Mouse (Mus musculus) MEL (cell line): ENCODE measurements around the gene Lgals7. TPM values are rescaled to one million over a fixed set of nuclear protein-coding genes. Genes with fewer than 3 reads are reported as not detected.

Experiments used
- DNase-seq: peaks from one replicate; pipeline ENCODE4 v3.0.0; 2011; ENCODE audit warnings: low read depth, low spot score
- H3K27ac ChIP-seq: 2 replicates; pipeline ENCODE4 v1.5.1; 2012; ENCODE audit warnings: low read depth, mild to moderate bottlenecking, control low read depth, low read length, moderate library complexity; ENCODE audit not compliant: control insufficient read depth
- H3K27me3 ChIP-seq, 2 experiments: fragments of 150-350 bp in 1 of 2; sonication (generic) in 1 of 2; 2 replicates each; pipeline ENCODE4 v1.6.1; 2012; ENCODE audit warnings: low read length in 2 of 2, mild to moderate bottlenecking in 2 of 2, improper control_type of control experiment in 1 of 2, moderate library complexity in 1 of 2; ENCODE audit not compliant: insufficient read depth in 2 of 2, control insufficient read depth in 1 of 2
- H3K36me3 ChIP-seq, 2 experiments: 2 replicates each; pipeline ENCODE4 v1.6.1; 2012 to 2014; ENCODE audit warnings: low read length in 2 of 2, improper control_type of control experiment in 1 of 2, inconsistent platforms in 1 of 2, mild to moderate bottlenecking in 1 of 2; ENCODE audit not compliant: insufficient read depth in 2 of 2, control insufficient read depth in 1 of 2
- H3K4me1 ChIP-seq, 2 experiments: fragments of 150-350 bp in 1 of 2; sonication (generic) in 1 of 2; 2 replicates each; pipeline ENCODE4 v1.6.1; 2012; ENCODE audit warnings: low read length in 2 of 2, improper control_type of control experiment in 1 of 2, mild to moderate bottlenecking in 1 of 2; ENCODE audit not compliant: insufficient read depth in 2 of 2, control insufficient read depth in 1 of 2
- H3K4me3 ChIP-seq, 2 experiments: fragments of 150-350 bp in 1 of 2; sonication (generic) in 1 of 2; 2 replicates each; pipeline ENCODE4 v1.5.1; 2012; ENCODE audit warnings: low read depth in 2 of 2, low read length in 2 of 2, mild to moderate bottlenecking in 2 of 2, moderate library complexity in 2 of 2, control low read depth in 1 of 2, improper control_type of control experiment in 1 of 2; ENCODE audit not compliant: control insufficient read depth in 1 of 2, insufficient read depth in 1 of 2
- H3K79me2 ChIP-seq: 2 replicates; pipeline ENCODE4 v1.6.1; 2012; ENCODE audit warnings: mild to moderate bottlenecking, low read length, moderate library complexity; ENCODE audit not compliant: control insufficient read depth, poor library complexity, insufficient read depth
- H3K9ac ChIP-seq: 2 replicates; pipeline ENCODE4 v1.6.1; 2012; ENCODE audit warnings: low read depth, mild to moderate bottlenecking, control low read depth, low read length, moderate library complexity; ENCODE audit not compliant: control insufficient read depth, poor library complexity, severe bottlenecking
- H3K9me3 ChIP-seq: fragments of 150-350 bp; sonication (generic); replicated peaks from 2 replicates; pipeline ENCODE4 v1.6.1; 2012; ENCODE audit warnings: mild to moderate bottlenecking, low read length, improper control_type of control experiment, moderate library complexity; ENCODE audit not compliant: insufficient read depth
- BHLHE40 ChIP-seq: IDR thresholded peaks from 2 replicates; pipeline ENCODE4 v1.6.1; 2012; ENCODE audit warnings: low read depth, mild to moderate bottlenecking, inconsistent platforms, low read length, improper control_type of control experiment, borderline replicate concordance
- CTCF ChIP-seq, 3 experiments: IDR thresholded peaks in 2 of 3; conservative IDR thresholded peaks in 1 of 3; 2 replicates each; pipeline ENCODE4 v1.5.1; 2011 to 2012; ENCODE audit warnings: low read length in 3 of 3, low read depth in 2 of 3, mild to moderate bottlenecking in 2 of 3, improper control_type of control experiment in 1 of 3, inconsistent platforms in 1 of 3, mixed read lengths in 1 of 3, moderate library complexity in 1 of 3; ENCODE audit not compliant: control insufficient read depth in 1 of 3, insufficient read depth in 1 of 3, poor library complexity in 1 of 3, severe bottlenecking in 1 of 3
- ELF1 ChIP-seq: IDR thresholded peaks from 2 replicates; pipeline ENCODE4 v1.6.1; 2014; ENCODE audit warnings: low read depth, mild to moderate bottlenecking, inconsistent platforms, low read length, improper control_type of control experiment, moderate library complexity
- EP300 ChIP-seq, 2 experiments: IDR thresholded peaks; 2 replicates each; pipeline ENCODE4 v1.6.1; 2011; ENCODE audit warnings: improper control_type of control experiment in 2 of 2, low read length in 2 of 2, low read depth in 1 of 2, mild to moderate bottlenecking in 1 of 2
- ETS1 ChIP-seq: IDR thresholded peaks from 2 replicates; pipeline ENCODE4 v1.6.1; 2012; ENCODE audit warnings: low read depth, mild to moderate bottlenecking, inconsistent platforms, low read length, improper control_type of control experiment, moderate library complexity
- GABPA ChIP-seq: IDR thresholded peaks from 2 replicates; pipeline ENCODE4 v1.6.1; 2012; ENCODE audit warnings: low read depth, mild to moderate bottlenecking, inconsistent platforms, low read length, improper control_type of control experiment, moderate library complexity
- GATA1 ChIP-seq: IDR thresholded peaks from 2 replicates; pipeline ENCODE4 v1.6.1; 2011; ENCODE audit warnings: low read depth, low read length, improper control_type of control experiment
- HCFC1 ChIP-seq: IDR thresholded peaks from 2 replicates; pipeline ENCODE4 v1.6.1; 2012; ENCODE audit warnings: low read depth, mild to moderate bottlenecking, inconsistent platforms, low read length, improper control_type of control experiment, moderate library complexity
- KAT2A ChIP-seq: conservative IDR thresholded peaks from 2 replicates; pipeline ENCODE4 v1.6.1; 2012; ENCODE audit warnings: low read depth, low read length, improper control_type of control experiment, inconsistent platforms
- MAFK ChIP-seq: IDR thresholded peaks from 2 replicates; pipeline ENCODE4 v1.6.1; 2011; ENCODE audit warnings: low read depth, mild to moderate bottlenecking, low read length, improper control_type of control experiment, borderline replicate concordance
- MAX ChIP-seq: IDR thresholded peaks from 2 replicates; pipeline ENCODE4 v1.6.1; 2011; ENCODE audit warnings: low read length, improper control_type of control experiment
- MEF2A ChIP-seq: IDR thresholded peaks from 2 replicates; pipeline ENCODE4 v1.6.1; 2014; ENCODE audit warnings: low read depth, mild to moderate bottlenecking, inconsistent platforms, low read length, improper control_type of control experiment; ENCODE audit not compliant: poor library complexity, insufficient replicate concordance, severe bottlenecking; ENCODE audit errors: extremely low read depth
- MXI1 ChIP-seq: IDR thresholded peaks from 2 replicates; pipeline ENCODE4 v1.6.1; 2011; ENCODE audit warnings: mild to moderate bottlenecking, low read depth, low read length, improper control_type of control experiment
- MYB ChIP-seq: IDR thresholded peaks from 2 replicates; pipeline ENCODE4 v1.6.1; 2011; ENCODE audit warnings: mild to moderate bottlenecking, low read depth, low read length, improper control_type of control experiment
- NELFE ChIP-seq: IDR thresholded peaks from 2 replicates; pipeline ENCODE4 v1.6.1; 2011; ENCODE audit warnings: low read depth, low read length, improper control_type of control experiment
- RAD21 ChIP-seq: IDR thresholded peaks from 2 replicates; pipeline ENCODE4 v1.6.1; 2011; ENCODE audit warnings: mild to moderate bottlenecking, low read depth, low read length, improper control_type of control experiment
- RCOR1 ChIP-seq: IDR thresholded peaks from 2 replicates; pipeline ENCODE4 v1.6.1; 2012; ENCODE audit warnings: low read depth, mild to moderate bottlenecking, inconsistent platforms, low read length, improper control_type of control experiment
- SIN3A ChIP-seq: IDR thresholded peaks from 2 replicates; pipeline ENCODE4 v1.6.1; 2012; ENCODE audit warnings: low read length, improper control_type of control experiment, inconsistent platforms
- SMC3 ChIP-seq: IDR thresholded peaks from 2 replicates; pipeline ENCODE4 v1.6.1; 2011; ENCODE audit warnings: low read depth, low read length, improper control_type of control experiment
- TBP ChIP-seq: IDR thresholded peaks from 2 replicates; pipeline ENCODE4 v1.8.0; 2011; ENCODE audit warnings: low read depth, low read length, improper control_type of control experiment
- UBTF ChIP-seq: IDR thresholded peaks from 2 replicates; pipeline ENCODE4 v1.6.1; 2012; ENCODE audit warnings: low read depth, mild to moderate bottlenecking, inconsistent platforms, low read length, improper control_type of control experiment, moderate library complexity, borderline replicate concordance; ENCODE audit not compliant: insufficient read depth
- USF2 ChIP-seq, 2 experiments: IDR thresholded peaks; 2 replicates each; pipeline ENCODE4 v1.6.1; 2011 to 2012; ENCODE audit warnings: improper control_type of control experiment in 2 of 2, low read length in 2 of 2, borderline replicate concordance in 1 of 2, inconsistent platforms in 1 of 2, low read depth in 1 of 2, mild to moderate bottlenecking in 1 of 2; ENCODE audit not compliant: insufficient read depth in 1 of 2
- ZC3H11A ChIP-seq: IDR thresholded peaks from 2 replicates; pipeline ENCODE4 v1.6.1; 2012; ENCODE audit warnings: low read depth, mild to moderate bottlenecking, inconsistent platforms, low read length, improper control_type of control experiment
- ZKSCAN1 ChIP-seq: IDR thresholded peaks from 2 replicates; pipeline ENCODE4 v1.6.1; 2012; ENCODE audit warnings: low read depth, mild to moderate bottlenecking, inconsistent platforms, low read length, improper control_type of control experiment, moderate library complexity
- ZMIZ1 ChIP-seq: IDR thresholded peaks from 2 replicates; pipeline ENCODE4 v1.6.1; 2012; ENCODE audit warnings: low read depth, mild to moderate bottlenecking, inconsistent platforms, low read length, improper control_type of control experiment, moderate library complexity
- ZNF384 ChIP-seq: IDR thresholded peaks from 2 replicates; pipeline ENCODE4 v1.6.1; 2012; ENCODE audit warnings: low read depth, mild to moderate bottlenecking, inconsistent platforms, low read length, improper control_type of control experiment
- polyA plus RNA-seq, 2 experiments: library from polyadenylated mRNA; stranded (reverse) in 1 of 2; unstranded in 1 of 2; fragments of >175 nt in 1 of 2; fragments of >200 nt in 1 of 2; gene quantifications; 2 replicates each; pipeline versions ENCODE4 v1.2.1 to v1.2.4; 2012; ENCODE audit warnings: low replicate concordance in 2 of 2, low read depth in 1 of 2; ENCODE audit not compliant: insufficient read length in 2 of 2, insufficient read depth in 1 of 2, missing spikeins in 1 of 2
- total RNA-seq: library from RNA; depleted of rRNA; stranded (reverse); fragments of 300-350 nt; gene quantifications from 2 replicates; pipeline ENCODE4 v1.2.3, GENCODE M21; 2012

Lgals7 gene
- total and polyA plus RNA-seq, 3 experiments, result 27.7 to 138 TPM; not detected in 1

DNA sequence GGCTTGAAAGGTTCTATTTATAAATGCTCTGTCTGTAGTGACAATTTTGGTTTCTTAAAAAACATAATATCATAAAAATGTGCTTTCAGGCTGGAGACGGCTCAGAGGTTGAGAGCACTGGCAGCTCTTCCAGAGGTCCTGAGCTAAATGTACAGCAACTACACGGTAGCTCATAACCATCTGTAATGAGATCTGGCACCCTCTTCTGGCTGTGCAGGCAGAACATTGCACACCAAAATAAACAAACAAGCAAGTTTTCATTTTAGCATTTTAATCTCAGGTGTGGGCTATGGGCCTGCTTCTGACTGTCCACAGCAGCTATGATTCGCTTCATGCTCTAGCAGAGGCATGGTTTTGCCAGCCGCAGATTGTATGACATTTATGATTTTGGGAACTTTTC is 36.3 kb downstream of the Lgals7 start:
- Histone ChIP-seq H3K27ac (no peak overlapping the region), H3K4me3 (no peak overlapping the region), H3K4me1 (no peaks in the 10 kb centered on the region), H3K36me3 (peaks cover 0 to 19% of the 10 kb centered on the region in 2 experiments; a peak in 2 of 4 replicates), H3K27me3 (no peaks in the 10 kb centered on the region), H3K9me3 (no peaks in the 10 kb centered on the region), H3K9ac (no peak overlapping the region), H3K79me2 (no peaks in the 10 kb centered on the region)
- DNase-seq, result no peak
- TF ChIP-seq MAFK (no peak), ZC3H11A (0 out of 2 replicates have a peak, but pooled peaks have one; percentile 19), MXI1 (no peak), UBTF (no peak), MAX (no peak), USF2 (IDR thresholded peaks at IDR 0.05; ENCODE audit: borderline replicate concordance in 1 of 2, insufficient read depth in 1 of 2, low read depth in 1 of 2, low read length in 2 of 2) (no peak), HCFC1 (no peak), EP300 (IDR thresholded peaks at IDR 0.05; ENCODE audit: low read depth in 1 of 2, low read length in 2 of 2) (no peak), SMC3 (peak; percentile 52), BHLHE40 (no peak), RAD21 (peak; percentile 8), MYB (no peak), ZMIZ1 (no peak), SIN3A (no peak), ZNF384 (no peak), ZKSCAN1 (no peak), KAT2A (no peak), ELF1 (no peak), GABPA (no peak), GATA1 (no peak), MEF2A (no peak), NELFE (no peak), CTCF (IDR thresholded peaks at IDR 0.05 in 2 of 3, conservative IDR thresholded peaks at IDR 0.05 in 1 of 3; ENCODE audit: control insufficient read depth in 1 of 3, insufficient read depth in 1 of 3, low read depth in 2 of 3, low read length in 3 of 3, poor library complexity in 1 of 3, severe bottlenecking in 1 of 3) (peak in 2 of 3 experiments; percentile 7 to 44; a peak in 2 of 6 replicates), ETS1 (no peak), RCOR1 (no peak), TBP (no peak)
